Mouse (Mus musculus) urinary bladder, postnatal 10 days (tissue): Measurements from ENCODE around the gene Snx17.
A peak's percentile ranks its signal among the peaks of the same experiment; 100 is the strongest.
"Not testable (repeated sequence)": the region's sequence is repeated elsewhere in the genome, so short reads cannot be mapped to it uniquely, and the experiment has no call there.

Source experiments
- DNase-seq: peaks from one replicate; pipeline ENCODE4 v3.0.0; 2022; ENCODE audit warnings: low spot score

Snx17 gene

GRCm38 (mm10) chr5:31197072-31197471, 4.0 kb downstream of the Snx17 start:
- DNase-seq: no peak

- no peak for DNase-seq
These were observed 5.1 kb downstream of the Snx17 start for GRCm38 (mm10) chr5:31198170-31198569.

- DNase-seq: no peak
These were observed 5.7 kb downstream of the Snx17 start for GRCm38 (mm10) chr5:31198616-31199320.

GRCm38 (mm10) chr5:31199321-31199892, 6.4 kb downstream of the Snx17 start:
- DNase-seq: no peak

GRCm38 (mm10) chr5:31199893-31200292, 6.9 kb downstream of the Snx17 start:
- no peak for DNase-seq

- DNase-seq: no peak
These were observed 7.3 kb downstream of the Snx17 start for GRCm38 (mm10) chr5:31200327-31200768.

GRCm38 (mm10) chr5:31201042-31201741, 8.2 kb downstream of the Snx17 start:
- no peak for DNase-seq

- peak; percentile 81 for DNase-seq
These were observed 8.9 kb downstream of the Snx17 start, which contains the start of gene Zfp513 for GRCm38 (mm10) chr5:31201742-31202590. Gene Zfp513 (minus strand): TSS chr5:31202303.

GRCm38 (mm10) chr5:31202933-31203332, 9.9 kb downstream of the Snx17 start:
- no peak for DNase-seq

GRCm38 (mm10) chr5:31203866-31204265, 10.8 kb downstream of the Snx17 start:
- DNase-seq: no peak

GRCm38 (mm10) chr5:31204421-31204820, 11.4 kb downstream of the Snx17 start:
- no peak for DNase-seq

- DNase-seq: not testable (repeated sequence)
These were observed 23.5 kb downstream of the Snx17 start for GRCm38 (mm10) chr5:31216554-31216953.

GRCm38 (mm10) chr5:31218294-31218693, 25.3 kb downstream of the Snx17 start:
- no peak for DNase-seq

GRCm38 (mm10) chr5:31219070-31219469, 26.0 kb downstream of the Snx17 start:
- no peak for DNase-seq

- DNase-seq: no peak
These were observed 26.4 kb downstream of the Snx17 start for GRCm38 (mm10) chr5:31219474-31219873.

GRCm38 (mm10) chr5:31219911-31220447, 27.0 kb downstream of the Snx17 start:
- DNase-seq: no peak

GRCm38 (mm10) chr5:31220448-31221303, 27.6 kb downstream of the Snx17 start, which contains the start of gene Ppm1g:
Gene Ppm1g (minus strand): TSS chr5:31220687.
- DNase-seq: peak; percentile 94

- DNase-seq: no peak
These were observed 28.4 kb downstream of the Snx17 start for GRCm38 (mm10) chr5:31221304-31221945.

GRCm38 (mm10) chr5:31222696-31223095, 29.7 kb downstream of the Snx17 start:
- no peak for DNase-seq

- DNase-seq: no peak
These were observed 33.6 kb downstream of the Snx17 start for GRCm38 (mm10) chr5:31226641-31227040.
